ENCODE assay signal across 8 mouse cellular contexts in genomic region chr3:88200161-88200971, GRCm38 (mm10). TPM values are rescaled to one million over a fixed set of nuclear protein-coding genes. Genes with fewer than 3 reads are reported as not detected.
DNase-seq lines count a peak whose midpoint lies in the region; ATAC-seq and TF ChIP-seq lines count a peak whose summit lies in the region.
"Had no signal": no experiment of that assay in that cellular context is flagged by ENCODE, and none has a peak within 500 bp of the region (broad histone marks: within the 10 kb centered on the region; RNA-seq: fewer than 3 reads in every experiment).

No protein-coding gene starts in this region.

- no peak; the same call in none of the 2 replicates for TF ChIP-seq CTCF in left cerebral cortex, adult 2 months (IDR thresholded peaks at IDR 0.05)

- peak overlapping the region; percentile 93 for H3K27ac ChIP-seq in left cerebral cortex, adult 2 months
- H3K27ac ChIP-seq in forebrain, embryonic 16.5 days (ENCODE audit: low read length): peak overlapping the region; percentile 100
- H3K27ac ChIP-seq in liver, embryonic 15.5 days (replicated peaks): no peak overlapping the region

- peak in 1 of 2 experiments; percentile 56 for DNase-seq in left cerebral cortex, adult 2 months (ENCODE audit: extremely low spot score in 1 of 2, low spot score in 2 of 2)
- DNase-seq in left cerebral cortex, adult 11 months (ENCODE audit: low spot score): no peak
- peak; percentile 64 to 68 for DNase-seq in cerebellum, postnatal 14 days
- no peak for DNase-seq in layer of hippocampus, adult 8-10 months (ENCODE audit: low spot score in 2 of 2)

- no peaks in the 10 kb centered on the region for H3K36me3 ChIP-seq in forebrain, embryonic 16.5 days (ENCODE audit: control insufficient read depth, insufficient read depth)
- no peaks in the 10 kb centered on the region for H3K36me3 ChIP-seq in liver, embryonic 15.5 days (replicated peaks)

- peak overlapping the region; percentile 100 for H3K9ac ChIP-seq in forebrain, embryonic 16.5 days (replicated peaks; ENCODE audit: low read depth, low read length)
- no peak overlapping the region for H3K9ac ChIP-seq in liver, embryonic 15.5 days

- H3K4me2 ChIP-seq in forebrain, embryonic 16.5 days (ENCODE audit: low read length): peak overlapping the region; percentile 67
- H3K4me2 ChIP-seq in liver, embryonic 15.5 days: peak overlapping the region; percentile 47

- no peaks in the 10 kb centered on the region for H3K27me3 ChIP-seq in forebrain, embryonic 16.5 days (replicated peaks; ENCODE audit: control insufficient read depth, insufficient read depth, low read length)
- H3K27me3 ChIP-seq in liver, embryonic 15.5 days: peaks cover 98% of the 10 kb centered on the region

- intact Hi-C loops in left cerebral cortex, adult 2 months (cut with DNase I): loop anchor here (2.0 kb wide), 1 partner anchor 16 kb away; no protein-coding TSS in a partner anchor

- no peak for ATAC-seq in forebrain, embryonic 16.5 days
- no peak for ATAC-seq in liver, embryonic 15.5 days (ENCODE audit: insufficient read depth)
- ATAC-seq in megakaryocyte-erythroid progenitor cell, adult 5-6 weeks (replicated peaks; ENCODE audit: low FRiP score, low TSS enrichment, poor library complexity, severe bottlenecking): no peak

- H3K4me3 ChIP-seq in left cerebral cortex, adult 2 months: peak overlapping the region; percentile 69
- peak overlapping the region; percentile 64 for H3K4me3 ChIP-seq in forebrain, embryonic 16.5 days (replicated peaks; ENCODE audit: low read length)
- peak overlapping the region; percentile 24; the same call in 1 of the 2 replicates for H3K4me3 ChIP-seq in liver, embryonic 15.5 days (replicated peaks)

- WGBS in forebrain, embryonic 16.5 days: 2% methylated on average over 61 of the region's 61 CpGs
- 2% methylated on average over 61 of the region's 61 CpGs for WGBS in liver, embryonic 15.5 days (ENCODE audit: insufficient replicate concordance)

- H3K4me1 ChIP-seq in forebrain, embryonic 16.5 days (replicated peaks; ENCODE audit: control insufficient read depth, insufficient read depth, low read length): peaks cover 69% of the 10 kb centered on the region
- H3K4me1 ChIP-seq in liver, embryonic 15.5 days (replicated peaks): peaks cover 8% of the 10 kb centered on the region; the same call in 1 of the 2 replicates

- no peaks in the 10 kb centered on the region for H3K9me3 ChIP-seq in forebrain, embryonic 16.5 days (ENCODE audit: control insufficient read depth, low read length)
- no peaks in the 10 kb centered on the region for H3K9me3 ChIP-seq in liver, embryonic 15.5 days (replicated peaks)

RNA-seq across cellular contexts. Expression of gene Rhbg, which starts 54.1 kb away (rescaled TPM):
- total RNA-seq in left cerebral cortex, adult 2 months (2021): not detected
- not detected in 2 replicates for polyA plus RNA-seq in forebrain, embryonic 16.5 days (2015; fragmentation: Nextera tagmentation; extraction: Ambion mirVana)
- polyA plus RNA-seq in liver, embryonic 15.5 days (2015; fragmentation: Nextera tagmentation; extraction: Ambion mirVana): 7.6 and 7.7 TPM in 2 replicates
- total RNA-seq in megakaryocyte-erythroid progenitor cell, adult 5-6 weeks (2014; fragmentation: Nextera tagmentation): not detected in 2 replicates
- total RNA-seq in megakaryocyte-erythroid progenitor cell, adult 5-6 weeks (2017): not detected in 2 replicates
- not detected for total RNA-seq in layer of hippocampus, adult 8-10 months (2022)
- total RNA-seq: left cerebral cortex, postnatal 36 days had no signal

RNA-seq across cellular contexts. Expression of gene Mef2d, which starts 58.2 kb away (rescaled TPM):
- 100 to 1,000 TPM; 223 to 225 TPM for total RNA-seq in left cerebral cortex, adult 2 months (2021)
- polyA plus RNA-seq in forebrain, embryonic 16.5 days (2015; fragmentation: Nextera tagmentation; extraction: Ambion mirVana): 25.1 and 28.3 TPM in 2 replicates
- 6.8 and 7.1 TPM in 2 replicates for polyA plus RNA-seq in liver, embryonic 15.5 days (2015; fragmentation: Nextera tagmentation; extraction: Ambion mirVana)
- 91.9 and 97.4 TPM in 2 replicates for total RNA-seq in megakaryocyte-erythroid progenitor cell, adult 5-6 weeks (2014; fragmentation: Nextera tagmentation)
- total RNA-seq in megakaryocyte-erythroid progenitor cell, adult 5-6 weeks (2017): 19.7 and 50.5 TPM in 2 replicates
- total RNA-seq in layer of hippocampus, adult 8-10 months (2022): 100 to 1,000 TPM; 189 to 206 (median 196) TPM

Comparison
In these comparisons a context has a peak if more than half of its experiments do, and no peak if none do; other contexts are left out.
1. DNase-seq: peak in cerebellum, postnatal 14 days (2 of 2); none in left cerebral cortex, adult 11 months (single experiment) and layer of hippocampus, adult 8-10 months (0 of 2).
2. Peak in every context shown above with its lines, with median percentiles within 50 percentile points of each other: H3K4me3 ChIP-seq.